Mouse (Mus musculus) stomach, embryonic 15.5 days (tissue): ENCODE data around the gene Zbed4. TPM values are rescaled to one million over a fixed set of nuclear protein-coding genes. Genes with fewer than 3 reads are reported as not detected.
"Not testable (repeated sequence)": the region's sequence is repeated elsewhere in the genome, so short reads cannot be mapped to it uniquely, and the experiment has no call there.

Experiments
- ATAC-seq: fragments of 200-750 bp; cut with Nextera tagmentation; 2 replicates; pipeline ENCODE4 v1.8.0; 2017; ENCODE audit warnings: low read depth, moderate number of reproducible peaks, moderate TSS enrichment; ENCODE audit not compliant: insufficient read depth, low FRiP score
- H3K27ac ChIP-seq: fragments of 300-500 bp; sonication (generic); 2 replicates; pipeline ENCODE4 v1.5.1; 2015; ENCODE audit warnings: mild to moderate bottlenecking, inconsistent platforms
- H3K27me3 ChIP-seq: fragments of 300-500 bp; sonication (generic); replicated peaks from 2 replicates; pipeline ENCODE4 v1.6.1; 2015; ENCODE audit warnings: inconsistent platforms
- H3K36me3 ChIP-seq: fragments of 300-500 bp; sonication (generic); 2 replicates; pipeline ENCODE4 v1.6.1; 2015; ENCODE audit warnings: inconsistent platforms
- H3K4me1 ChIP-seq: fragments of 300-500 bp; sonication (generic); 2 replicates; pipeline ENCODE4 v1.6.1; 2015; ENCODE audit warnings: inconsistent platforms
- H3K4me2 ChIP-seq: fragments of 300-500 bp; sonication (generic); 2 replicates; pipeline ENCODE4 v1.6.1; 2015; ENCODE audit warnings: mild to moderate bottlenecking, inconsistent platforms
- H3K4me3 ChIP-seq: fragments of 300-500 bp; sonication (generic); replicated peaks from 2 replicates; pipeline ENCODE4 v1.5.1; 2015; ENCODE audit warnings: inconsistent platforms
- H3K9ac ChIP-seq: fragments of 300-500 bp; sonication (generic); 2 replicates; pipeline ENCODE4 v1.6.1; 2015; ENCODE audit warnings: inconsistent platforms
- H3K9me3 ChIP-seq: fragments of 300-500 bp; sonication (generic); 2 replicates; pipeline ENCODE4 v1.6.1; 2016; ENCODE audit warnings: inconsistent platforms
- WGBS: fragments of 180-500 bp; shearing (Covaris S2); methylation state at CpG from one replicate; pipeline ENCODE4 v1.1.7; 2015; 5-methylcytosine and 5-hydroxymethylcytosine counted together
- polyA plus RNA-seq: library from polyadenylated mRNA; unstranded; fragments of >200 nt; fragmentation: Nextera tagmentation; extraction: Ambion mirVana; gene quantifications from 2 replicates; pipeline ENCODE4 v1.2.1, GENCODE M21; 2015

Zbed4 gene
- polyA plus RNA-seq, 1 experiment from 2014 or later, result 13.6 TPM

- no peak overlapping the region for H3K9ac ChIP-seq
- no peaks in the 10 kb centered on the region for H3K9me3 ChIP-seq
- H3K27me3 ChIP-seq, result no peaks in the 10 kb centered on the region
- no peaks in the 10 kb centered on the region for H3K36me3 ChIP-seq
- no peak overlapping the region for H3K4me2 ChIP-seq
- H3K4me1 ChIP-seq, result peaks cover 3% of the 10 kb centered on the region; the same call in 1 of the 2 replicates
- no peak overlapping the region for H3K4me3 ChIP-seq
- H3K27ac ChIP-seq, result no peak overlapping the region
- 79% methylated on average over 3 of the region's 3 CpGs for WGBS
- ATAC-seq, result 0 out of 2 replicates have a peak, but pooled peaks have one; percentile 29
Observed at GRCm38 (mm10) chr15:88745347-88745746, 6.1 kb upstream of the Zbed4 start.

GRCm38 (mm10) chr15:88745926-88746325, 5.5 kb upstream of the Zbed4 start:
- 47% methylated on average over 3 of the region's 3 CpGs for WGBS
- H3K9ac ChIP-seq, result no peak overlapping the region

GRCm38 (mm10) chr15:88749617-88750016, 1.8 kb upstream of the Zbed4 start:
- ATAC-seq, H3K36me3 ChIP-seq, H3K27ac ChIP-seq, H3K9me3 ChIP-seq, H3K4me1 ChIP-seq, H3K27me3 ChIP-seq, H3K4me3 ChIP-seq, H3K4me2 ChIP-seq, H3K9ac ChIP-seq: not testable (repeated sequence)
- 87% methylated on average over 8 of the region's 8 CpGs for WGBS

More at GRCm38 (mm10) chr15:88745926-88746325, 5.5 kb upstream of the Zbed4 start:
- H3K27me3 ChIP-seq, result no peaks in the 10 kb centered on the region
- H3K36me3 ChIP-seq, result no peaks in the 10 kb centered on the region
- H3K9me3 ChIP-seq, result no peaks in the 10 kb centered on the region
- H3K4me1 ChIP-seq, result peaks cover 6% of the 10 kb centered on the region; the same call in 1 of the 2 replicates
- H3K27ac ChIP-seq, result no peak overlapping the region
- H3K4me2 ChIP-seq, result no peak overlapping the region
- no peak for ATAC-seq
- H3K4me3 ChIP-seq, result no peak overlapping the region

- Histone ChIP-seq H3K4me3 (no peak overlapping the region), H3K36me3 (no peaks in the 10 kb centered on the region), H3K4me1 (peaks cover 9% of the 10 kb centered on the region), H3K9ac (no peak overlapping the region), H3K27ac (no peak overlapping the region), H3K27me3 (no peaks in the 10 kb centered on the region), H3K9me3 (no peaks in the 10 kb centered on the region), H3K4me2 (no peak overlapping the region)
- WGBS, result 76% methylated on average over 10 of the region's 10 CpGs
- ATAC-seq, result no peak
Observed at GRCm38 (mm10) chr15:88750032-88750431, 1.4 kb upstream of the Zbed4 start.

- WGBS, result 6% methylated on average over 54 of the region's 54 CpGs
- H3K36me3 ChIP-seq, result no peaks in the 10 kb centered on the region
- peak overlapping the region; percentile 85 for H3K4me2 ChIP-seq
- H3K27ac ChIP-seq, result peak overlapping the region; percentile 85
- no peaks in the 10 kb centered on the region for H3K27me3 ChIP-seq
- ATAC-seq, result peak; percentile 98
- no peaks in the 10 kb centered on the region for H3K9me3 ChIP-seq
- peak overlapping the region; percentile 82 for H3K4me3 ChIP-seq
- H3K9ac ChIP-seq, result peak overlapping the region; percentile 23; the same call in 1 of the 2 replicates
- H3K4me1 ChIP-seq, result peaks cover 9% of the 10 kb centered on the region
Observed at GRCm38 (mm10) chr15:88750677-88751563, 540 bp upstream of the Zbed4 start.

GRCm38 (mm10) chr15:88752403-88752733, 908 bp downstream of the Zbed4 start:
- no peak for ATAC-seq
- H3K9ac ChIP-seq, result peak overlapping the region; percentile 74; the same call in 1 of the 2 replicates
- H3K4me3 ChIP-seq, result peak overlapping the region; percentile 82
- peaks cover 9% of the 10 kb centered on the region for H3K4me1 ChIP-seq
- H3K4me2 ChIP-seq, result peak overlapping the region; percentile 69
- no peaks in the 10 kb centered on the region for H3K36me3 ChIP-seq
- H3K27ac ChIP-seq, result peak overlapping the region; percentile 89
- WGBS, result under 1% methylated on average over 8 of the region's 8 CpGs
- no peaks in the 10 kb centered on the region for H3K27me3 ChIP-seq
- no peaks in the 10 kb centered on the region for H3K9me3 ChIP-seq

- Histone ChIP-seq H3K27me3 (no peaks in the 10 kb centered on the region), H3K9me3 (no peaks in the 10 kb centered on the region), H3K36me3 (peaks cover 2% of the 10 kb centered on the region; the same call in 1 of the 2 replicates), H3K27ac (no peak overlapping the region), H3K4me1 (peaks cover 9% of the 10 kb centered on the region), H3K9ac (no peak overlapping the region), H3K4me3 (no peak overlapping the region), H3K4me2 (no peak overlapping the region)
- WGBS, result 80% methylated on average over 2 of the region's 2 CpGs
- ATAC-seq, result no peak
Observed at GRCm38 (mm10) chr15:88754896-88755295, 3.4 kb downstream of the Zbed4 start.

GRCm38 (mm10) chr15:88755761-88756160, 4.3 kb downstream of the Zbed4 start:
- H3K27ac ChIP-seq, result no peak overlapping the region
- ATAC-seq, result no peak
- no peaks in the 10 kb centered on the region for H3K9me3 ChIP-seq
- H3K36me3 ChIP-seq, result peaks cover 2% of the 10 kb centered on the region; the same call in 1 of the 2 replicates
- H3K4me1 ChIP-seq, result peaks cover 4% of the 10 kb centered on the region; the same call in 1 of the 2 replicates
- no peaks in the 10 kb centered on the region for H3K27me3 ChIP-seq
- H3K4me2 ChIP-seq, result no peak overlapping the region
- no peak overlapping the region for H3K4me3 ChIP-seq
- H3K9ac ChIP-seq, result no peak overlapping the region
- WGBS, result 95% methylated on average over 18 of the region's 18 CpGs

GRCm38 (mm10) chr15:88758061-88758460, 6.6 kb downstream of the Zbed4 start:
- peak; percentile 59; the same call in 1 of the 2 replicates for ATAC-seq
- H3K27ac ChIP-seq, result peak overlapping the region; percentile 12; the same call in 1 of the 2 replicates

GRCm38 (mm10) chr15:88761551-88761950, 10.1 kb downstream of the Zbed4 start:
- Histone ChIP-seq H3K9me3 (no peaks in the 10 kb centered on the region), H3K4me3 (no peak overlapping the region), H3K27ac (no peak overlapping the region), H3K36me3 (peaks cover 7% of the 10 kb centered on the region; the same call in 1 of the 2 replicates), H3K27me3 (no peaks in the 10 kb centered on the region), H3K4me1 (no peaks in the 10 kb centered on the region), H3K4me2 (no peak overlapping the region), H3K9ac (no peak overlapping the region)
- ATAC-seq, result peak; percentile 91
- WGBS, result 88% methylated on average over 4 of the region's 4 CpGs

More at GRCm38 (mm10) chr15:88758061-88758460, 6.6 kb downstream of the Zbed4 start:
- Histone ChIP-seq H3K4me2 (no peak overlapping the region), H3K9ac (no peak overlapping the region), H3K4me3 (no peak overlapping the region), H3K27me3 (no peaks in the 10 kb centered on the region), H3K36me3 (peaks cover 2% of the 10 kb centered on the region; the same call in 1 of the 2 replicates), H3K9me3 (no peaks in the 10 kb centered on the region), H3K4me1 (peaks cover under 1% of the 10 kb centered on the region; the same call in 1 of the 2 replicates)
- 70% methylated on average over 3 of the region's 3 CpGs for WGBS

- WGBS, result 98% methylated on average over 2 of the region's 2 CpGs
- ATAC-seq, H3K9me3 ChIP-seq: not testable (repeated sequence)
Observed at GRCm38 (mm10) chr15:88766139-88766538, 14.7 kb downstream of the Zbed4 start.

GRCm38 (mm10) chr15:88768537-88768936, 17.1 kb downstream of the Zbed4 start:
- no peak overlapping the region for H3K4me3 ChIP-seq
- no peaks in the 10 kb centered on the region for H3K27me3 ChIP-seq
- no peaks in the 10 kb centered on the region for H3K9me3 ChIP-seq
- no peak overlapping the region for H3K4me2 ChIP-seq
- no peaks in the 10 kb centered on the region for H3K4me1 ChIP-seq
- peaks cover 21% of the 10 kb centered on the region for H3K36me3 ChIP-seq
- ATAC-seq, result no peak
- 0 out of 2 replicates have a peak overlapping the region, but pooled peaks have one; percentile 2 for H3K27ac ChIP-seq
- no peak overlapping the region for H3K9ac ChIP-seq
- WGBS, result 67% methylated on average over 1 of the region's 1 CpGs

More at GRCm38 (mm10) chr15:88766139-88766538, 14.7 kb downstream of the Zbed4 start:
- H3K4me1 ChIP-seq, H3K27me3 ChIP-seq, H3K4me2 ChIP-seq, H3K9ac ChIP-seq, H3K27ac ChIP-seq, H3K4me3 ChIP-seq: not testable (repeated sequence)
- peaks cover 16% of the 10 kb centered on the region for H3K36me3 ChIP-seq
